Mouse (Mus musculus) myocyte (in vitro differentiated cells): Measurements from ENCODE around the gene Emp2.

ENCODE experiments used
- E2F4 ChIP-seq: IDR thresholded peaks from one replicate; pipeline ENCODE4 v1.6.1; 2011; ENCODE audit warnings: mild to moderate bottlenecking, control low read depth, moderate library complexity; ENCODE audit not compliant: insufficient read depth
- MAX ChIP-seq: IDR thresholded peaks from one replicate; pipeline ENCODE4 v1.6.1; 2011; ENCODE audit warnings: low read depth, mild to moderate bottlenecking, control low read depth
- MYOD1 ChIP-seq, 3 experiments: IDR thresholded peaks; one replicate each; pipeline ENCODE4 v1.6.1; 2011; ENCODE audit warnings: control low read depth in 2 of 3, low read depth in 2 of 3, mild to moderate bottlenecking in 2 of 3, moderate library complexity in 1 of 3; ENCODE audit not compliant: insufficient read length in 2 of 3, control insufficient read depth in 1 of 3
- POLR2A ChIP-seq: IDR thresholded peaks from one replicate; pipeline ENCODE4 v1.6.1; 2011; ENCODE audit warnings: low read depth, mild to moderate bottlenecking, control low read depth, moderate library complexity; ENCODE audit not compliant: insufficient read length
- POLR2AphosphoS2 ChIP-seq: IDR thresholded peaks from one replicate; pipeline ENCODE4 v1.6.1; 2011; ENCODE audit warnings: low read depth, control low read depth; ENCODE audit not compliant: insufficient read length

- TF ChIP-seq MYOD1 (IDR thresholded peaks at IDR 0.05; ENCODE audit: control insufficient read depth in 1 of 3, insufficient read length in 2 of 3, low read depth in 2 of 3) (peak; percentile 18 to 97 (median 93)), MAX (no peak), E2F4 (no peak), POLR2A (no peak), POLR2AphosphoS2 (no peak)
These were observed 37.4 kb upstream of the Emp2 start for GRCm38 (mm10) chr16:10351050-10351636.
